Mouse (Mus musculus) neural tube, embryonic 14.5 days (tissue): Measurements from ENCODE around the gene Olfr92. TPM values are rescaled to one million over a fixed set of nuclear protein-coding genes. Genes with fewer than 3 reads are reported as not detected.
A peak's percentile ranks its signal among the peaks of the same experiment; 100 is the strongest.

Experiments used
- ATAC-seq: fragments of 200-750 bp; cut with Nextera tagmentation; 2 replicates; pipeline ENCODE4 v1.8.0; 2017; ENCODE audit warnings: low read depth, mild to moderate bottlenecking, moderate TSS enrichment, moderate library complexity
- H3K27ac ChIP-seq: fragments of 300-500 bp; sonication (generic); 2 replicates; pipeline ENCODE4 v1.5.1; 2014; ENCODE audit warnings: low read depth, mild to moderate bottlenecking, control low read depth, low read length, moderate library complexity, mixed read lengths
- H3K27me3 ChIP-seq: fragments of 300-500 bp; sonication (generic); 2 replicates; pipeline ENCODE4 v1.6.1; 2014; ENCODE audit warnings: low read length; ENCODE audit not compliant: control insufficient read depth, insufficient read depth
- H3K36me3 ChIP-seq: fragments of 300-500 bp; sonication (generic); 2 replicates; pipeline ENCODE4 v1.6.1; 2014; ENCODE audit warnings: low read length, mixed read lengths; ENCODE audit not compliant: control insufficient read depth, insufficient read depth
- H3K4me1 ChIP-seq: fragments of 300-500 bp; sonication (generic); 2 replicates; pipeline ENCODE4 v1.6.1; 2014; ENCODE audit warnings: low read length; ENCODE audit not compliant: control insufficient read depth, insufficient read depth
- H3K4me2 ChIP-seq: fragments of 300-500 bp; sonication (generic); 2 replicates; pipeline ENCODE4 v1.6.1; 2014; ENCODE audit warnings: mild to moderate bottlenecking, low read depth, low read length, control low read depth
- H3K4me3 ChIP-seq: fragments of 300-500 bp; sonication (generic); 2 replicates; pipeline ENCODE4 v1.5.1; 2014; ENCODE audit warnings: low read depth, low read length, control low read depth, mixed read lengths
- H3K9ac ChIP-seq: fragments of 300-500 bp; sonication (generic); replicated peaks from 2 replicates; pipeline ENCODE4 v1.6.1; 2014; ENCODE audit warnings: low read depth, mild to moderate bottlenecking, control low read depth, low read length, mixed read lengths
- H3K9me3 ChIP-seq: fragments of 300-500 bp; sonication (generic); 2 replicates; pipeline ENCODE4 v1.6.1; 2016; ENCODE audit warnings: low read length; ENCODE audit not compliant: control insufficient read depth
- WGBS: fragments of 180-500 bp; shearing (Covaris S2); extraction: QIAGEN DNeasy Blood & Tissue Kit; methylation state at CpG from one replicate; pipeline ENCODE4 v1.1.7; 2014; 5-methylcytosine and 5-hydroxymethylcytosine counted together
- polyA plus RNA-seq: library from polyadenylated mRNA; unstranded; fragments of >200 nt; fragmentation: Nextera tagmentation; extraction: Ambion mirVana; gene quantifications from 2 replicates; pipeline ENCODE4 v1.2.1, GENCODE M21; 2014

Olfr92 gene
- polyA plus RNA-seq, 1 experiment from 2014 or later: not detected

- peaks cover 8% of the 10 kb centered on the region for H3K4me1 ChIP-seq
- no peak overlapping the region for H3K27ac ChIP-seq
- no peaks in the 10 kb centered on the region for H3K27me3 ChIP-seq
- H3K9me3 ChIP-seq: no peaks in the 10 kb centered on the region
- 5% methylated on average over 8 of the region's 8 CpGs for WGBS
- no peaks in the 10 kb centered on the region for H3K36me3 ChIP-seq
- H3K9ac ChIP-seq: no peak overlapping the region
- peak; percentile 52 for ATAC-seq
- H3K4me2 ChIP-seq: no peak overlapping the region
- H3K4me3 ChIP-seq: no peak overlapping the region
Observed at GRCm38 (mm10) chr17:37083327-37083726, 36.6 kb downstream of the Olfr92 start.

- ATAC-seq: no peak
- H3K4me1 ChIP-seq: peaks cover 8% of the 10 kb centered on the region
- H3K27ac ChIP-seq: no peak overlapping the region
- 0 out of 2 replicates have a peak, but pooled peaks cover 3% of the 10 kb centered on the region for H3K36me3 ChIP-seq
- no peak overlapping the region for H3K4me3 ChIP-seq
- no peaks in the 10 kb centered on the region for H3K27me3 ChIP-seq
- 94% methylated on average over 4 of the region's 4 CpGs for WGBS
- H3K9me3 ChIP-seq: no peaks in the 10 kb centered on the region
- H3K9ac ChIP-seq: no peak overlapping the region
- H3K4me2 ChIP-seq: no peak overlapping the region
Observed at GRCm38 (mm10) chr17:37081659-37082058, 38.2 kb downstream of the Olfr92 start.

- Histone ChIP-seq H3K9ac (no peak overlapping the region), H3K4me2 (no peak overlapping the region), H3K4me3 (no peak overlapping the region), H3K9me3 (no peaks in the 10 kb centered on the region), H3K36me3 (peaks cover 13% of the 10 kb centered on the region; the same call in 1 of the 2 replicates), H3K4me1 (peaks cover 8% of the 10 kb centered on the region), H3K27me3 (no peaks in the 10 kb centered on the region), H3K27ac (no peak overlapping the region)
- ATAC-seq: no peak
- WGBS: 21% methylated on average over 5 of the region's 5 CpGs
Observed at GRCm38 (mm10) chr17:37080119-37080518, 39.8 kb downstream of the Olfr92 start.

GRCm38 (mm10) chr17:37078990-37079389 lies 40.9 kb downstream of the Olfr92 start:
- no peak for ATAC-seq
- no peak overlapping the region for H3K9ac ChIP-seq

GRCm38 (mm10) chr17:37078193-37078592 lies 41.7 kb downstream of the Olfr92 start:
- H3K27ac ChIP-seq: no peak overlapping the region
- H3K36me3 ChIP-seq: peaks cover 23% of the 10 kb centered on the region
- no peak overlapping the region for H3K4me2 ChIP-seq
- H3K4me3 ChIP-seq: no peak overlapping the region
- no peaks in the 10 kb centered on the region for H3K9me3 ChIP-seq
- H3K4me1 ChIP-seq: peaks cover 8% of the 10 kb centered on the region
- H3K9ac ChIP-seq: no peak overlapping the region
- H3K27me3 ChIP-seq: no peaks in the 10 kb centered on the region
- 27% methylated on average over 1 of the region's 1 CpGs for WGBS
- ATAC-seq: no peak

More at GRCm38 (mm10) chr17:37078990-37079389, 40.9 kb downstream of the Olfr92 start:
- H3K4me2 ChIP-seq: no peak overlapping the region
- WGBS: 6% methylated on average over 2 of the region's 2 CpGs
- peaks cover 8% of the 10 kb centered on the region for H3K4me1 ChIP-seq
- no peaks in the 10 kb centered on the region for H3K27me3 ChIP-seq
- H3K27ac ChIP-seq: no peak overlapping the region
- H3K4me3 ChIP-seq: no peak overlapping the region
- H3K9me3 ChIP-seq: no peaks in the 10 kb centered on the region
- peaks cover 22% of the 10 kb centered on the region for H3K36me3 ChIP-seq

- WGBS: 85% methylated on average over 2 of the region's 2 CpGs
Observed at GRCm38 (mm10) chr17:37075766-37076165, 44.1 kb downstream of the Olfr92 start.

GRCm38 (mm10) chr17:37075181-37075580 lies 44.7 kb downstream of the Olfr92 start:
- Histone ChIP-seq H3K9ac (no peak overlapping the region), H3K27me3 (no peaks in the 10 kb centered on the region), H3K9me3 (no peaks in the 10 kb centered on the region), H3K4me2 (no peak overlapping the region), H3K36me3 (peaks cover 52% of the 10 kb centered on the region), H3K27ac (no peak overlapping the region), H3K4me1 (peaks cover 8% of the 10 kb centered on the region), H3K4me3 (no peak overlapping the region)
- 89% methylated on average over 6 of the region's 6 CpGs for WGBS
- ATAC-seq: no peak

More at GRCm38 (mm10) chr17:37075766-37076165, 44.1 kb downstream of the Olfr92 start:
- Histone ChIP-seq H3K9ac (no peak overlapping the region), H3K9me3 (no peaks in the 10 kb centered on the region), H3K27me3 (no peaks in the 10 kb centered on the region), H3K4me1 (peaks cover 8% of the 10 kb centered on the region), H3K27ac (no peak overlapping the region), H3K4me3 (no peak overlapping the region), H3K36me3 (peaks cover 46% of the 10 kb centered on the region), H3K4me2 (no peak overlapping the region)
- ATAC-seq: no peak

GRCm38 (mm10) chr17:37072730-37073276 lies 47.1 kb downstream of the Olfr92 start:
- 45% methylated on average over 11 of the region's 11 CpGs for WGBS
- Histone ChIP-seq H3K27ac (0 out of 2 replicates have a peak overlapping the region, but pooled peaks have one; percentile 22), H3K4me1 (no peaks in the 10 kb centered on the region), H3K9me3 (no peaks in the 10 kb centered on the region), H3K4me2 (no peak overlapping the region), H3K9ac (no peak overlapping the region), H3K4me3 (no peak overlapping the region), H3K27me3 (no peaks in the 10 kb centered on the region), H3K36me3 (peaks cover 73% of the 10 kb centered on the region)
- no peak for ATAC-seq

- H3K4me1 ChIP-seq: no peaks in the 10 kb centered on the region
- ATAC-seq: peak; percentile 35; the same call in 1 of the 2 replicates
- 59% methylated on average over 12 of the region's 12 CpGs for WGBS
- no peaks in the 10 kb centered on the region for H3K27me3 ChIP-seq
- no peak overlapping the region for H3K9ac ChIP-seq
- no peak overlapping the region for H3K4me3 ChIP-seq
- no peaks in the 10 kb centered on the region for H3K9me3 ChIP-seq
- no peak overlapping the region for H3K4me2 ChIP-seq
- H3K36me3 ChIP-seq: peaks cover 79% of the 10 kb centered on the region
- 0 out of 2 replicates have a peak overlapping the region, but pooled peaks have one; percentile 22 for H3K27ac ChIP-seq
Observed at GRCm38 (mm10) chr17:37072080-37072729, 47.7 kb downstream of the Olfr92 start.
